Mouse (Mus musculus) lung, adult 2 months (tissue): Measurements from ENCODE around the gene Ppm1j. TPM values are rescaled to one million over a fixed set of nuclear protein-coding genes. Genes with fewer than 3 reads are reported as not detected.

Source experiments
- DNase-seq: peaks from one replicate; pipeline ENCODE4 v3.0.0; 2022
- H3K4me1 ChIP-seq: fragments of 200-500 bp; 2 replicates; pipeline ENCODE4 v1.6.1; 2011; ENCODE audit warnings: low read length; ENCODE audit not compliant: control insufficient read depth, insufficient read depth
- H3K4me3 ChIP-seq: fragments of 200-500 bp; replicated peaks from 2 replicates; pipeline ENCODE3; 2011; ENCODE audit warnings: low read depth, mild to moderate bottlenecking, control low read depth, low read length; ENCODE audit errors: extremely low read depth
- CTCF ChIP-seq: fragments of 200-500 bp; IDR thresholded peaks from 2 replicates; pipeline ENCODE4 v1.5.1; 2011; ENCODE audit warnings: mild to moderate bottlenecking, low read length, control low read depth; ENCODE audit not compliant: insufficient read depth
- POLR2A ChIP-seq: fragments of 200-500 bp; IDR thresholded peaks from 2 replicates; pipeline ENCODE4 v1.6.1; 2011; ENCODE audit warnings: low read depth, mild to moderate bottlenecking, control low read depth, low read length, borderline replicate concordance; ENCODE audit errors: extremely low read depth
- WGBS: fragments of 180-500 bp; shearing (Covaris S2); methylation state at CpG from one replicate; pipeline ENCODE4 v1.1.7; 2018; 5-methylcytosine and 5-hydroxymethylcytosine counted together
- polyA plus RNA-seq: library from polyadenylated mRNA; depleted of rRNA; stranded (reverse); fragments of >200 nt; gene quantifications from 2 replicates; pipeline ENCODE4 v1.2.3, GENCODE M21; 2012

The Ppm1j gene
- polyA plus RNA-seq, 1 experiment = 8.0 TPM

DNA sequence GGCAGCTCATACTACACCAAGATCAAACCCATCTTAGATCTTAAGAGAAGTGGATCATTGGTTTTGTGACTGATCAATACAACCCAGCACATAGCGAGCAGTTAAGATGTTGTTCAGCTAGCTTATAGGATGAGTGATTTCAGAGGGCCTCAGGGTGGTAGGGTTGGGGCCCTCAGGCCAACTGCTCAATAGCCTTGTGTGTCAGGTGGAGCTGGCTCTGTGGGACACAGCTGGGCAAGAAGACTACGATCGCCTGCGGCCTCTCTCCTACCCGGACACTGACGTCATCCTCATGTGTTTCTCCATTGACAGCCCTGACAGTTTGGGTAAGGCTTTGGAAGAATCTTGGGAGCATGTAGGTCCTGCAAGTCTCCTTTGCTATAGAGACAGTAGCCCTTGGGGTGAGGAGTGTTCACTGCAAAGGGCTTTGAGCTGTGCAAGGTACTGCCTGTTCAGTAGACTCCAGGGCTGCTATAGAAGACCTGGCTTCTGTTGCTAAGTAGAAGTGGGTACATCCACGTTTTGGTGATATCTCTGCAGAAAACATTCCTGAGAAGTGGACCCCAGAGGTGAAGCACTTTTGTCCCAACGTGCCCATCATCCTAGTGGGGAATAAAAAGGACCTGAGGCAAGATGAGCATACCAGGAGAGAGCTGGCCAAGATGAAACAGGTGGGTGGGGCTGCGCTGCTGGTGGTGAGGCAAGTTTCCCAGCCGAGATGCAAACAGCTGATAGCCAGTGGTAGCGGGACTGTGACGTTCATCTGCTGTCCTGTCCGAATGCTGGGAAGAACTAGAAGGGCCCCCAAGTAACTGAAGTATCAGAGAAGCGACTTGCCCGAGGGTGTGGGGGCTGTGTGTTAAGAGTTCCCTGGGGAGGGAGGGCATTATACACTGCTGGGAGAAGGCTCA, 11.8 kb downstream of the Ppm1j start:
- Histone ChIP-seq H3K4me1 (peaks cover 18% of the 10 kb centered on the region), H3K4me3 (no peak overlapping the region)
- 51% methylated on average over 15 of the region's 15 CpGs for WGBS
- no peak for DNase-seq
- no peak for TF ChIP-seq CTCF
- TF ChIP-seq POLR2A = no peak

DNA sequence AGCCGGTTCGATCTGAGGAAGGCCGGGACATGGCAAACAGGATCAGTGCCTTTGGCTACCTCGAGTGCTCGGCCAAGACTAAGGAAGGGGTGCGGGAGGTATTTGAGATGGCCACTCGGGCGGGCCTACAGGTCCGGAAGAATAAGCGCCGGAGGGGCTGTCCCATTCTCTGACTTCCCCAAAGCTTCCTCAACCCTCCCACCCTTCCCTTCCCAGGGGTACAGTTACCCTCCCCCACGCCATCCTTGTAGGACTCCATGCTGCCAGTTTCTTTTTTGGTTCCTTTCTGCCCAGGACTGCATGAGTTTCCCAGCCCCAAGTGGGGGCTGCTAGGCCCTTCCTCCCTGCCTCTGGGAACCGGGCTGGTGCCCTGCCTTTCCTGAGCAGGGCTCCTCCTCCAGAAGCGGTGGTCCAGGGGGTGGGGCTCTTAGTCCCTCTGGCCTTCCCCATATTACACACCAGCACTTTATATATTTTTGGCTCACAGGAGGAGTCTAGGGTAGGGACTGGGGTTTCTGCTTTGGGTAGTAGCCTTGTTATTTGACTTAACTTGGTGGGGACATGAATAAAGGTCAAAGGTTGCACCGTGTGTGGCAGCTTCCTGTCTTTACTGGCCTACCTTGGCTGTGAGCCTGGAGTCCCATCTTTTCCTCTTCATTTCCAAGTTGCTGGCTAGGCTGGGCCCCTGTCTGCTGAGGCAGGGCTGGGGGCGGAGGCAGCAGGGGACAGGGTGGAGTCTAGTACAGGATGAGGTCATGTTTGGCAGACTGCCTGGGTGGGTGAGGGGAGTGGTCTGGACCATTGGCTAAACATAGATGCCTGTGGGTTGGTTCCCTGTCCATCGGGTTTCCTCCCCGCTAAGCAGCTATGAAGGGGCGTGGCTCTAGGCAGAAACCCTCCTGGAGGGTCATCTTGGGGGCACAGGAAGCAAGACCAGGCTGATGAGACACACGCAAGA, 13.3 kb downstream of the Ppm1j start:
- peak; percentile 84 for DNase-seq
- peaks cover 18% of the 10 kb centered on the region for H3K4me1 ChIP-seq
- WGBS = 34% methylated on average over 20 of the region's 20 CpGs
- H3K4me3 ChIP-seq = no peak overlapping the region
- TF ChIP-seq CTCF (no peak), POLR2A (0 out of 2 replicates have a peak, but pooled peaks have one; percentile 4)

DNA sequence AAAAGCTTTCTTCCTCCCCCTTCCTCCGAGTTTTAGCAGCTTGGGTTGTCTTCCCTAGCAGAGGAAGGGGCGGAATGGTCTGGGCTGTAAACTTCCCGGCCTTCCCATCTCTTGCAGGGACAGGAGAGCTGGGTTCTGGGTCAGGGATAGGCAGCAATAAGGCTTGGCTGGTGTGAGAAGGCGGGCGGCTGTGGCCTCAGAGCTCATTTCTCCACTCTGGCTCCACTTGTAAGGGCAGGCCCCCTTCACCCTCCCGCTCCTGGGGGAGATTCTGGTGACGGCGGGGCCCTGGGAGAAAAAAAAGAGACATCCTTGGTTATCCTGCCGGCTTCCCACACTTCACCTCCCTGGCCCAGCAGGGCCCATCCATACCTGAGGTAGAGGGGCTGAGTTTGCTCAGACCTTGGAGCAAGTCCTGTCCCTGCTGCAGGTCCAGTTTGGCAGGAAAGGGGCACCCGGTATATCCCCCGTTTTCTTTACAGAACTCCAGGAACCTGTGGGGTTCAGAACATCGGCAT, 14.2 kb downstream of the Ppm1j start:
- TF ChIP-seq CTCF = no peak
- no peak for TF ChIP-seq POLR2A
- H3K4me1 ChIP-seq = peaks cover 18% of the 10 kb centered on the region
- DNase-seq = no peak
- WGBS = 41% methylated on average over 12 of the region's 12 CpGs
- H3K4me3 ChIP-seq = no peak overlapping the region

DNA sequence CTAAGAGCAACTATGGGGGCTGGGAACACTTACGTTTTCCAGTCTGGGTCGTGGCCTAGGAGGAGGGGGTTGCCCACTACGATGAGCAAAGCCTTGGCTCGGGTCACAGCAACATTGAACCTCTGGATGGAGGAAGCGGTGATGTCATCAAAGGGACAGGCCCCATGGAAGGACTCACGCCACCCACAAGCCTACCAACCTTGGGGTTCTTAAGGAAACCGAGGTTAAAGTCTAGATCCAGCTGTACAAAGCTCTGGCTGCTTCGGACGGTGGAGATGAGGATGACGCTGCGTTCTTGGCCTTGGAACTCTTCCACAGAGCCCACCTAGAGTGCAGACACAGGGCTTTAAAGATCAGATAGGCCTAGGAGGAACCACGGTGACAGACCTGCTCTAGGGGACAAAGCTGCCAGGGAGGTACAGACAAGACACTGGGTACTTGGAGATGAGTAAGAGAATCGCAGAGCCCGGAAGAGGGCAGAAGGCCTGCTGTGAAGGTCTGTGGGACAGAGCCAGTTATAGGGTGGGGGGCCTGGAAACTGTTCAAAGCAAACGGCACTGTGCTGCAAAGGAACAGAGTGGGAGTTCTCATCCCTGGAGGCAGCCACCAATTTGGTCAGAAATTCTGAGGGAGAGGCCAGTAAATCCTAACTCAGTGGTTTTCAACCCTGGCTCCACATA, 14.9 kb downstream of the Ppm1j start:
- Histone ChIP-seq H3K4me1 (peaks cover 13% of the 10 kb centered on the region), H3K4me3 (no peak overlapping the region)
- 63% methylated on average over 15 of the region's 15 CpGs for WGBS
- TF ChIP-seq CTCF (no peak), POLR2A (no peak)
- DNase-seq = no peak

DNA sequence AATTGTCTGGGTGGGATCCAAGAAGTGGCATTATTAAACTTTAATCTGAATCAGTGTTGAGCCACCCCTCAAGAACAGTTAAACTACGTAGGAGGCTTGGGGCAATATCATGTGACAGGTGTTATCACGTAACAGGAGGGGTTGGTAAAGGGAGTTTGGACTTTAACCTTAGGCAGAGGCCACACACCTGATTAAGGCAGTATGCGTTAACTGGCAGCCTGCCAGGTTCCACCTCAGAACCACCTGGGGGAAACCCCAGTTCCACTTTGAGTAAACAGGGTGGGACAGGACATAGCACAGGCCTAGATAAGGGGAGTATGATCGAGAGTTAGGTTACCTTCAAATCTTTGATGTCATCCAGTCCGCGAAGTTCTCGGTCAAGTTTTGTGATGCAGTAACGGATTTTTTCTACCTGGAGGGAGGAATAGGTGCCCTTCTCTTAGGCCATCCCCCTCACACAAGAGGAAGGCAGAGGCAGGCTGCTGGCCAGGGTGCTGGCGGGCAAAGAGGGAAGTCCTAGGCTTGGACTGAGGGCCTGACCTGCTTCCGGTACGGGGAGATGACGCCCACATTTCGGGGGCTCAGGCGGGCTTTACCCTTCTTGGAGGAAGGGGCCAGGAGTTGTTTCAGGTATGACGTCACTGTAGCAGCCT, 15.7 kb downstream of the Ppm1j start:
- DNase-seq = no peak
- H3K4me3 ChIP-seq = no peak overlapping the region
- TF ChIP-seq POLR2A = no peak
- TF ChIP-seq CTCF = no peak
- peaks cover 12% of the 10 kb centered on the region; the same call in 1 of the 2 replicates for H3K4me1 ChIP-seq
- WGBS = 67% methylated on average over 15 of the region's 15 CpGs

DNA sequence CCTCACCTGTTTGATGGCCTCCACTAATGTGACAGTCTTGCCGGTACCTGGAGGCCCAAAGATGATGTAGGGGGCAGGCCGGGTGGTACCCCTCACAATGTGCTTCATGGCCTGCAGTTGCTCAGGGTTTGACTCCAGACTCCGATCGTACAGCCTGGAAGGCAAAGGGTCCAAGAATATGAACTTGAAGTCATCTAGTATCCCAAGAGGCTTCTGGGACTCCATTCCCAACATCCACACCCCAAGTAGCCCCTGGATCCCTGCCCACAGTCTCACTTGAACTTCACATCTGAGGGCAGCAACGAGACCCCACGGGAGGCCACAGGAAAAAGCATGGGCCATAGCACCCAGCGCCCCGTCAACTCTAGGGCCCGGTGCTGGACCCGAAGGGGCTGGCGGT, 19.8 kb downstream of the Ppm1j start:
- TF ChIP-seq CTCF (no peak), POLR2A (no peak)
- H3K4me3 ChIP-seq = no peak overlapping the region
- WGBS = 94% methylated on average over 11 of the region's 11 CpGs
- no peak for DNase-seq
- no peaks in the 10 kb centered on the region for H3K4me1 ChIP-seq

DNA sequence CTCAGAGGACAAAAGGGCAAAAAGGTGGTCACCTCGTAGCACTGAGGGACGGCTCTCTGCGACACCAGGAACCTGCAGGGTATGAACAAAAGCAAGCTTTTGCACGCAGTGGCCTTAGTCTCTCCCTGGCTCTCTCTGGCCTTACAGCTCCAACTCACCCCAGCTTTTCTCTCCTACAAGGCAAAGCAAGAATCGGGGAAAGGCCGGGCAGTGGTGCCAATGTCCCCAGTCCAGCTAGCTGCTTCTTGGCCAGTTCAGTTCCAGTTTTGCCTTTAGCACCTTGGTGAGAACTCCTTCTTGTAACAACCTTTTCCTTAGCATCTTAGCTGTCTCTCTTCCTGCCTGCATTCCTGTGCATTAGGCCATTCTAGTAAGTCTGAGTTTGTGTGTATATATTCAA, 20.6 kb downstream of the Ppm1j start:
- Histone ChIP-seq H3K4me3 (no peak overlapping the region), H3K4me1 (no peaks in the 10 kb centered on the region)
- no peak for DNase-seq
- 95% methylated on average over 6 of the region's 6 CpGs for WGBS
- TF ChIP-seq POLR2A = no peak
- no peak for TF ChIP-seq CTCF

DNA sequence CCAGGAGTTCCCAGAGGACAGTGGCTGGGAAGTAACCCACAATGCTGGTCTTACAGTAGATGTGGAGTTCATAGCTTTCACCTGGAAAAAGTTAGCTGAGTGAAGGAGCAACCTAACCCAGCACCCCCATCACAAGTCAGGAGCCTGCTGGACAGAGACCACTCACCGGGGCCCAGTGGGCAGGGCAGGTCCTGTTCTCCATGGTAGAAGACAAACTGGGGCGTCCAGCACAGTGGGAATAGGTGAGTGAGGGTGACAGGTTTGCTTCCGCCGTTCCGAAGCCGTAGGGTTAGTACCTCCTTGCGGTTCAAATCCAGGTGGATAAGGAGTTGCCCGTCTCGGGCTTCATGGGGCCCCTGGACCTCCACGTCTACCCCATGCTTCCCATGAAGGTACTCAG, 23.5 kb downstream of the Ppm1j start:
- Histone ChIP-seq H3K4me1 (no peaks in the 10 kb centered on the region), H3K4me3 (no peak overlapping the region)
- TF ChIP-seq POLR2A = no peak
- WGBS = 94% methylated on average over 10 of the region's 10 CpGs
- DNase-seq = no peak

DNA sequence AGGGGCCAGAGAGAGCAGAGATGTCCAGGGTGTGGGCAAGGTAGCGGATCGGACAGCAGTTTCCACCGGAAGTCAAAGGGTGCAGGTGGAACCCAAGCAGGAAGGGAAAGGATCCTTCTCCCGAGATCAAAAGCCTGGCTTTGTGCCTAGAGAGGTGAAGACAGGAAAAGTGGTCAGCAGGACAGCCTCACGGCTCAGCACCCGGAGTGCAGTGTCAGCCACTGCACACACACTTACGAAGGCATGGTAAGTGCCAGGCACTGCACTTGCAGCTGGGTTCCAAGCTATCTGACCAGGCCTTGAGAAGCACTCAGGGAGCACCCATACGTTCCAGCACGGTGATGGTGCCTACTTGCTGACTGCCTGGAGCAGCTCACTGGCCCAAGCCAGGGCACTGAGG, 24.7 kb downstream of the Ppm1j start:
- 42% methylated on average over 9 of the region's 9 CpGs for WGBS
- Histone ChIP-seq H3K4me3 (no peak overlapping the region), H3K4me1 (no peaks in the 10 kb centered on the region)
- no peak for DNase-seq
- TF ChIP-seq CTCF (no peak), POLR2A (no peak)
